Mouse (Mus musculus) testis, postnatal 14 days (tissue): ENCODE measurements around the gene Col9a2.

ENCODE experiments used
- DNase-seq: peaks from one replicate; pipeline ENCODE4 v3.0.0; 2021; ENCODE audit warnings: low spot score

Gene Col9a2

DNA sequence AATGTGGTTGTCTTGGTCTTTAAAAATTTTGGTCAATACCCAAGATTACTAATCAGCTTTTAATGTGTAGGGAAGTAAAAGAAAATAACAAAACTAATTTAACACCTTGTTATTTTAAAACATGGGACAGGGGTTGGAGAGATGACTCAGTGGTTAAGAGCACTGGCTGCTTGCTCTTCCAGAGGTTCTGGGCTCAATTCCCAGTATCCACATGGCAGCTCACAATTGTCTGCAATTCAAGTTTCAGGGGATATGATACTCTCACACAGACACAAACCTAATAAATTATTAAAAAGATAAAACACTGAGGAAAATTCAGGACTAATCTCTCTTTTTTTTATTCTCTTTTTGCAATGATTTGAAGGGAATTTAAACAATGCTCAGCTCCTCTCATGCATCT, 45.3 kb downstream of the Col9a2 start:
- DNase-seq = no peak

DNA sequence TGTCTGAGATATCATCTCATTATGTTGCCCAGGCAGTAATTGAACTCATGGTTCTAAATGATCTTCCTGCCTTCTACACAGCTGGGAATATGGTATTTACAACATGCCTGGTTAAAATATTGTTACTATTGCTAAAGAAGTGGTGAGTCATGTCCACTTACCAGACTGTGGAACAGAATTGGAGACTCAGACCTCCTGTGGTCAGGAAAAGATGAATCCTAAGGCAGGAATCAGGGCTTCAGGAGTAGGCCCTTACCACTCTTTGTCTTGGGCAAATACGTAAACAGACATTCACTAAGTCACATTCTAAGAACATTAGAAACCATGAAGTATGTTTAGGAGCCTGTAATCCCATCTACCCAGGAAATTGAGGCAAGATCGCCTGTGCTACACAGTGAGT, 49.5 kb downstream of the Col9a2 start:
- no peak for DNase-seq

DNA sequence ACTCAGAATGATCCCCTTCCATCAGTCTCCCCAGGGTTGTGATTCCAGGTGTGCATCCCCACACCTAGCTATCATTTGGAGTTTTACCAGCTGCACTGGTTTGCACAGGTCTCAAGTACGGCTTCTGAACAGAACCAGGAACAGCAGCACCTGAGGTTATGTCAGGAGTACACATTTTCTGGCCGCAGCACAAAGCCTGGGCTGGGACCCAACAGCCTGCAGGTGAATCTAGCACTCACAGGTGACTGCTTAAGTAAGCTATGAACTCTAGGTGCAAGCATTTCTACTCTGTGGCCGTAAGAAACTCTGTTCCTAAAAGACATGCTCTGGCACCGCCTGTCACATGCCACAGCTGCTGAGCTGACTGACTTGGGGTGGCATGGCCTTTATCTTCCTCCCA, 51.0 kb downstream of the Col9a2 start:
- no peak for DNase-seq

DNA sequence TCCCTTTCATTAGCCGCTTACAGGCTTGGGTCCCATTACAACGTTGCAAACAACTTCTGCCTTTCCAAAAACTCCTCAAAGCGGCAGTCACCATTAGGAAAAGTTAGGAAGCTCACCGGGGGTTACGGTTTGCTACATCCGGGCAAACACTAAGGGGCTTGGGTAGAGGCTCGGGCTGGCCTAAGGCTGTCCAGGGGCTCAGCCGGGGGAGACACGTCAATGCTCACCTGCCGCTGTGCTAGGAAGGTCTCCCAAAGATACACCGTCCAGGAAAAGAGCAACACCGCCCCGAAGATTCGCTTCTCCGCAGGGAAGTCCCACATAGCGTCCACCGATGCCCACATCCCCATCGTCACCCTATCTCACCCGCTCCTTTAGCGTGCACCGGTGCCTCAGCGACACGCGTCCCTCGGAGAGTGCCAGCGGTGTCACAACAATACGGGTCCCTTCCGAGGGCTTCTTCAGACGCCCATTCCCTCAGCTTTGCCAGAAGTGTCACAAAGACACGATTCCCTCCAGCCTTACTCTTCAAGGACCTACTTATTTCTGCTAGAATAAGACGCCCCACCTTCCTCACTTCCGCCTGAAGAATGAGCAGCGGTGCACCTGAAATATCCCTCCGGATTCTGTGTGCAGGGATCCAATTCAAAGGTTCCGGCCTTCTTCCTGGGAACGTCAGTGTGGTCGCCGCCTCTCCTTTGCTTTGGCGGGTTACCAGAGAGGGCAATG, 58.6 kb downstream of the Col9a2 start, which contains the start of gene Zmpste24:
Gene Zmpste24 (minus strand): TSS at position 592 of the 729 bp plus-strand sequence.
- DNase-seq = peak; percentile 90

DNA sequence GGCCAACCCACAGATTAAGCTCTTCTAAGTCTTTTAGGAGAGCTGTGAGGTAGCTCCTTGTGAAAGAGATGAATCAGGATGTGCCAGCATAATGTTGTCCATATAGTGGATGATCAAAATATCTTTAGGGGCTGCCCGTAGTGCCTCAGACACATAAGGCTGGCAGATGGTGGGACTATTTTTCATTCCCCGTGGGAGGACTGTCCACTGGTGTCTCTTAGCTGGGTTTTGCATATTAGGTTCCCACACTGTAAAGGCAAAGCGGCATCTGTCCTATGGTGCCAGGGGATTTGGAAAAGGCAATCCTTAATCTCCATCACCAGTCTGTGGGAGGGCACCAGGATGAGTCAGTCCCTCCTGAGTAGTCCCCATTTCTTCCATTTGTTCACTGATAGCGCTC, 64.1 kb downstream of the Col9a2 start:
- no peak for DNase-seq
